Mouse (Mus musculus): ENCODE measurements around the gene Lgr6.

- TF ChIP-seq CTCF (IDR thresholded peaks at IDR 0.05; ENCODE audit: low read depth, low read length), result no peak
- no peak for TF ChIP-seq POLR2A (IDR thresholded peaks at IDR 0.05; ENCODE audit: borderline replicate concordance, low read depth, low read length)
Measured at GRCm38 (mm10) chr1:135154011-135154410, 48.9 kb upstream of the Lgr6 start.

All from bone marrow macrophage, adult 2 months (primary cell).